Mouse (Mus musculus): ENCODE measurements around the gene Cul7. TPM values are rescaled to one million over a fixed set of nuclear protein-coding genes. Genes with fewer than 3 reads are reported as not detected.

Cul7 gene
- total and polyA plus RNA-seq, 3 experiments: 33.3 to 82.5 (median 68.1) TPM

DNA sequence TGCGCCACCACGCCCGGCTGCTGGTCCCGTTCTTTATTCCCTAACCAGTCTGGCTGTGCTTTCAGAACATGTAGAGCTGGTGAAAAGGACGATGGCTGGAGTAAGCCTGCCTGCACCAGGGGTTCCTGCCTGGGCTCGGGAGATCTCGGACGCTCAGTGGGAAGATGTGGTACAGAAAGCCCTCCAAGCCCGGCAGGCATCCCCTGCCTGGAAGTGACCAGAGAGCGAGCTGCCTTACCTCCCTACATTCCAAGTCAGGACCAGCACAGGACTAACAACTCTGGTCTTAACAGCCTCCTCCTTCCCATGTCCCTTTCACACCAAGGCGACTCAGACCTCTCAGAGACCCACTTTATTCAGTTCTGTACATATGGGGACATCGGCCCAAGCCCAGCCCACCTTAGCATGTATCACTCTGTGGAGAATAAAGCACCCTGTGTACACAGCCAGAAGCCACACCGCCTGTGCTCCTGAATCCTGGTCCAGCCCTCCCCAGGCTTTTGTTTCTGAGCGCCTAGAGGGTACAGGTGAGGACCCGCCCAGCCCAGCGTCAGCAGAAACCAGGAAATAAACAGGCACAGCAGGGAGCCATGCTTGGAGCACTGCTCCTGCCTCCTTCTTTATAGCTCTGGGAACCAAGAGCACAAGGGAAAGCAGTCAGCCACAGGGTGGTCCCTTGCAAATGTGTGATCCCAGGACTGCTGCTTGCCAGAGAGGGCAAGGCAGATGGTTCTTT, 32.7 kb downstream of the Cul7 start:
- H3K27me3 ChIP-seq (replicated peaks): no peaks in the 10 kb centered on the region

DNA sequence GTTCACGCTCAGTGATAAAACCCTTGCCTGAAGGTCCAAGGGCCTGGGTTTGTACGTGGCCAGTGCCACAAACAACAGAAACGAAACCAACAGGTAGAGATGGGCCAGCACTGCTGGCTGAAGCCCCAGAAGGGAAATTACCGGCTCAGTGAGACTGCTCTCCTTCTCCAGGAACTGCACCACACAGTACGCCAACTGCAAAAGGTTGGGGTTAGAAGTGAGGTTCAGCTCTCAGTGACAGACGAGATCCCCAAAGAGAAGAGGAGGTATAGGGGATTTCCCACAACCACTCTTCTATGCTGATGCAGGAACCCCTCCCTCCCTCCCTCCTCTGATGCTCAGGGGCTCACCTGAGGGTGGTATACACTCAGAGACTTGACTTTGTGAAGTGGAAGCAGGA, 35.8 kb downstream of the Cul7 start:
- no peak for DNase-seq (ENCODE audit: extremely low read depth)
- no peak overlapping the region for H3K27ac ChIP-seq (ENCODE audit: insufficient read depth, low read depth)
- H3K4me1 ChIP-seq (ENCODE audit: control insufficient read depth in 1 of 2, insufficient read depth in 2 of 2): peaks cover 3 to 9% of the 10 kb centered on the region in 2 experiments; a peak in 3 of 4 replicates
- no peak overlapping the region for H3K4me3 ChIP-seq (replicated peaks in 1 of 3; ENCODE audit: low read depth in 2 of 3, low read length in 2 of 3, poor library complexity in 1 of 3)
- H3K27me3 ChIP-seq (replicated peaks): no peaks in the 10 kb centered on the region
- H3K36me3 ChIP-seq (replicated peaks in 1 of 2; ENCODE audit: control insufficient read depth in 1 of 2, insufficient read depth in 1 of 2, low read length in 1 of 2): peaks cover 49 to 82% of the 10 kb centered on the region in 2 experiments
- no peak overlapping the region for H3K9ac ChIP-seq (ENCODE audit: insufficient read depth, low read depth)
- in situ Hi-C loops (cut with MboI; ENCODE audit: low pct_ligation_motif_present, low pct_unique_long_range_greater_than_20kb, low sequenced_read_pairs) (no loop called here), dilution Hi-C loops (cut with MboI; ENCODE audit: extremely low pct_ligation_motif_present, extremely low pct_unique_long_range_greater_than_20kb, low sequenced_read_pairs) (no loop called here)
- no peaks in the 10 kb centered on the region for H3K9me3 ChIP-seq (replicated peaks; ENCODE audit: low read length)
- H3K79me2 ChIP-seq (replicated peaks; ENCODE audit: control insufficient read depth, extremely low read depth, insufficient read depth, poor library complexity, severe bottlenecking): no peaks in the 10 kb centered on the region
- H3K4me2 ChIP-seq (ENCODE audit: insufficient read depth, low read depth, poor library complexity, severe bottlenecking): no peak overlapping the region
- no peak for TF ChIP-seq EP300 (IDR thresholded peaks at IDR 0.05; ENCODE audit: low read length)
- TF ChIP-seq PAX5 (IDR thresholded peaks at IDR 0.05; ENCODE audit: low read length): no peak
- TF ChIP-seq CHD1 (IDR thresholded peaks at IDR 0.05; ENCODE audit: low read depth, low read length): no peak
- TF ChIP-seq ZKSCAN1 (IDR thresholded peaks at IDR 0.05; ENCODE audit: borderline replicate concordance, low read depth, low read length): no peak
- TF ChIP-seq POLR2AphosphoS2 (IDR thresholded peaks at IDR 0.05; ENCODE audit: low read depth, low read length): no peak
- TF ChIP-seq MYC (IDR thresholded peaks at IDR 0.05; ENCODE audit: low read depth, low read length): no peak
- no peak for TF ChIP-seq SMC3 (IDR thresholded peaks at IDR 0.05; ENCODE audit: low read depth, low read length)
- no peak for TF ChIP-seq TBP (conservative IDR thresholded peaks at IDR 0.05; ENCODE audit: low read depth, low read length)
- TF ChIP-seq MAZ (IDR thresholded peaks at IDR 0.05; ENCODE audit: low read depth, low read length): no peak
- no peak for TF ChIP-seq ELF1 (IDR thresholded peaks at IDR 0.05; ENCODE audit: low read depth, low read length)
- TF ChIP-seq IRF4 (IDR thresholded peaks at IDR 0.05; ENCODE audit: low read depth, low read length): no peak
- no peak for TF ChIP-seq TCF12 (IDR thresholded peaks at IDR 0.05; ENCODE audit: low read depth, low read length)
- TF ChIP-seq BHLHE40 (IDR thresholded peaks at IDR 0.05; ENCODE audit: low read depth, low read length): no peak
- TF ChIP-seq ZMIZ1 (IDR thresholded peaks at IDR 0.05; ENCODE audit: low read depth, low read length): no peak
- TF ChIP-seq NELFE (IDR thresholded peaks at IDR 0.05; ENCODE audit: low read depth, low read length): no peak

More for the DNA sequence above, 32.7 kb downstream of the Cul7 start:
- Histone ChIP-seq H3K9ac (ENCODE audit: insufficient read depth, low read depth) (no peak overlapping the region), H3K4me3 (replicated peaks in 1 of 3; ENCODE audit: low read depth in 2 of 3, low read length in 2 of 3, poor library complexity in 1 of 3) (no peak overlapping the region), H3K36me3 (replicated peaks in 1 of 2; ENCODE audit: control insufficient read depth in 1 of 2, insufficient read depth in 1 of 2, low read length in 1 of 2) (peaks cover 56 to 69% of the 10 kb centered on the region in 2 experiments), H3K9me3 (replicated peaks; ENCODE audit: low read length) (no peaks in the 10 kb centered on the region), H3K79me2 (replicated peaks; ENCODE audit: control insufficient read depth, extremely low read depth, insufficient read depth, poor library complexity, severe bottlenecking) (peaks cover 29% of the 10 kb centered on the region), H3K27ac (ENCODE audit: insufficient read depth, low read depth) (no peak overlapping the region), H3K4me2 (ENCODE audit: insufficient read depth, low read depth, poor library complexity, severe bottlenecking) (no peak overlapping the region), H3K4me1 (ENCODE audit: control insufficient read depth in 1 of 2, insufficient read depth in 2 of 2) (peaks cover 7 to 26% of the 10 kb centered on the region in 2 experiments)
- in situ Hi-C loops (cut with MboI; ENCODE audit: low pct_ligation_motif_present, low pct_unique_long_range_greater_than_20kb, low sequenced_read_pairs): no loop called here
- no peak for DNase-seq (ENCODE audit: extremely low read depth)
- dilution Hi-C loops (cut with MboI; ENCODE audit: extremely low pct_ligation_motif_present, extremely low pct_unique_long_range_greater_than_20kb, low sequenced_read_pairs): no loop called here
- TF ChIP-seq MAZ (IDR thresholded peaks at IDR 0.05; ENCODE audit: low read depth, low read length): no peak
- no peak for TF ChIP-seq E2F4 (IDR thresholded peaks at IDR 0.05; ENCODE audit: insufficient replicate concordance, low read depth, low read length)
- no peak for TF ChIP-seq ETS1 (conservative IDR thresholded peaks at IDR 0.05; ENCODE audit: low read depth, low read length)
- TF ChIP-seq BHLHE40 (IDR thresholded peaks at IDR 0.05; ENCODE audit: low read depth, low read length): no peak
- TF ChIP-seq USF2 (conservative IDR thresholded peaks at IDR 0.05; ENCODE audit: low read depth, low read length): no peak
- no peak for TF ChIP-seq GABPA (IDR thresholded peaks at IDR 0.05; ENCODE audit: insufficient replicate concordance, low read depth, low read length)
- TF ChIP-seq EP300 (IDR thresholded peaks at IDR 0.05; ENCODE audit: low read length): no peak
- no peak for TF ChIP-seq ZC3H11A (IDR thresholded peaks at IDR 0.05; ENCODE audit: low read depth, low read length)
- TF ChIP-seq PAX5 (IDR thresholded peaks at IDR 0.05; ENCODE audit: low read length): no peak
- TF ChIP-seq RCOR1 (conservative IDR thresholded peaks at IDR 0.05; ENCODE audit: low read depth, low read length): no peak
- no peak for TF ChIP-seq CHD1 (IDR thresholded peaks at IDR 0.05; ENCODE audit: low read depth, low read length)
- TF ChIP-seq NRF1 (IDR thresholded peaks at IDR 0.05; ENCODE audit: low read depth, low read length): no peak
- TF ChIP-seq RAD21 (IDR thresholded peaks at IDR 0.05; ENCODE audit: low read depth, low read length): no peak
- no peak for TF ChIP-seq IRF4 (IDR thresholded peaks at IDR 0.05; ENCODE audit: low read depth, low read length)
- no peak for TF ChIP-seq TCF12 (IDR thresholded peaks at IDR 0.05; ENCODE audit: low read depth, low read length)
- no peak for TF ChIP-seq ZNF384 (IDR thresholded peaks at IDR 0.05; ENCODE audit: low read depth, low read length)

Measured in CH12.LX (cell line).